12 mouse cellular contexts compared by ENCODE assay signal in genomic region chr17:28331241-28332112, GRCm38 (mm10). TPM values are rescaled to one million over a fixed set of nuclear protein-coding genes. Genes with fewer than 3 reads are reported as not detected.
DNase-seq lines count a peak whose midpoint lies in the region; ATAC-seq and TF ChIP-seq lines count a peak whose summit lies in the region.
"Had no signal": no experiment of that assay in that cellular context is flagged by ENCODE, and none has a peak within 500 bp of the region (broad histone marks: within the 10 kb centered on the region; RNA-seq: fewer than 3 reads in every experiment).

No protein-coding gene starts in this region.

- DNase-seq in heart, adult 8-10 months (ENCODE audit: low spot score): no peak
- DNase-seq in 3T3-L1 (ENCODE audit: low read depth, low spot score): peak; percentile 51
- peak; percentile 58 for DNase-seq in MEL (ENCODE audit: low read depth, low spot score)
- no peak for DNase-seq in adrenal gland, postnatal 36 days
- no peak for DNase-seq in ovary, adult 18-20 months (ENCODE audit: low spot score)
- DNase-seq in thymus, postnatal 4 days: no peak
- DNase-seq: lung, postnatal 36 days had no signal

- peak overlapping the region; percentile 8; the same call in 1 of the 2 replicates for H3K4me3 ChIP-seq in heart, embryonic 11.5 days (ENCODE audit: low read depth, low read length)
- peak overlapping the region in 1 of 2 experiments; percentile 96; a peak in 2 of 4 replicates for H3K4me3 ChIP-seq in MEL (ENCODE audit: control insufficient read depth in 1 of 2, insufficient read depth in 1 of 2, low read depth in 2 of 2, low read length in 2 of 2)
- H3K4me3 ChIP-seq in limb, embryonic 12.5 days (replicated peaks): no peak overlapping the region

- peak overlapping the region; percentile 29; the same call in 1 of the 2 replicates for H3K27ac ChIP-seq in heart, embryonic 11.5 days (ENCODE audit: low read depth, low read length)
- peak overlapping the region; percentile 11; the same call in 1 of the 2 replicates for H3K27ac ChIP-seq in MEL (ENCODE audit: control insufficient read depth, low read depth, low read length)
- H3K27ac ChIP-seq in limb, embryonic 12.5 days: peak overlapping the region; percentile 47; the same call in 1 of the 2 replicates
- H3K27ac ChIP-seq: hindbrain, postnatal 0 days had no signal

- 40% methylated on average over 5 of the region's 7 CpGs for WGBS in heart, embryonic 11.5 days (ENCODE audit: insufficient replicate concordance)
- 19% methylated on average over 7 of the region's 7 CpGs for WGBS in limb, embryonic 12.5 days

- peaks cover 24% of the 10 kb centered on the region for H3K79me2 ChIP-seq in MEL (ENCODE audit: control insufficient read depth, insufficient read depth, low read length, poor library complexity)

- no peak for TF ChIP-seq EP300 in MEL (IDR thresholded peaks at IDR 0.05; ENCODE audit: low read depth in 1 of 2, low read length in 2 of 2)

- TF ChIP-seq POLR2A in MEL (IDR thresholded peaks at IDR 0.05; ENCODE audit: control insufficient read depth in 1 of 2, insufficient read depth in 1 of 2, low read depth in 1 of 2, low read length in 2 of 2, poor library complexity in 1 of 2): peak; percentile 52 to 79; a peak in 3 of 4 replicates

- no peak for ATAC-seq in heart, embryonic 11.5 days (replicated peaks; ENCODE audit: insufficient number of reproducible peaks, low FRiP score, low TSS enrichment)
- no peak for ATAC-seq in limb, embryonic 12.5 days (ENCODE audit: insufficient number of reproducible peaks, insufficient read depth, low FRiP score, low TSS enrichment, low read depth)
- ATAC-seq: hindbrain, postnatal 0 days had no signal

- peaks cover 38% of the 10 kb centered on the region for H3K4me1 ChIP-seq in heart, embryonic 11.5 days (ENCODE audit: control insufficient read depth, insufficient read depth, low read length)
- H3K4me1 ChIP-seq in MEL (ENCODE audit: control insufficient read depth in 1 of 2, insufficient read depth in 2 of 2, low read length in 2 of 2): peaks cover 0 to 8% of the 10 kb centered on the region in 2 experiments; a peak in 1 of 4 replicates
- peaks cover 67% of the 10 kb centered on the region for H3K4me1 ChIP-seq in limb, embryonic 12.5 days (replicated peaks)

- peak overlapping the region; percentile 11; the same call in 1 of the 2 replicates for H3K4me2 ChIP-seq in heart, embryonic 11.5 days
- H3K4me2 ChIP-seq in limb, embryonic 12.5 days: no peak overlapping the region

- no peak for TF ChIP-seq CTCF in MEL (IDR thresholded peaks at IDR 0.05 in 2 of 3, conservative IDR thresholded peaks at IDR 0.05 in 1 of 3; ENCODE audit: control insufficient read depth in 1 of 3, insufficient read depth in 1 of 3, low read depth in 2 of 3, low read length in 3 of 3, poor library complexity in 1 of 3, severe bottlenecking in 1 of 3)

- TF ChIP-seq RAD21 in MEL (IDR thresholded peaks at IDR 0.05; ENCODE audit: low read depth, low read length): no peak

- H3K9me3 ChIP-seq in heart, embryonic 11.5 days (replicated peaks; ENCODE audit: control insufficient read depth, low read length): no peaks in the 10 kb centered on the region
- H3K9me3 ChIP-seq in MEL (replicated peaks; ENCODE audit: insufficient read depth, low read length): no peaks in the 10 kb centered on the region
- H3K9me3 ChIP-seq in limb, embryonic 12.5 days: no peaks in the 10 kb centered on the region

- H3K9ac ChIP-seq in heart, embryonic 11.5 days (ENCODE audit: low read depth, low read length): no peak overlapping the region
- peak overlapping the region; percentile 99 for H3K9ac ChIP-seq in MEL (ENCODE audit: control insufficient read depth, low read depth, low read length, poor library complexity, severe bottlenecking)
- no peak overlapping the region for H3K9ac ChIP-seq in limb, embryonic 12.5 days (replicated peaks)

- H3K27me3 ChIP-seq in heart, embryonic 11.5 days (ENCODE audit: control insufficient read depth, insufficient read depth, low read length): no peaks in the 10 kb centered on the region
- no peaks in the 10 kb centered on the region for H3K27me3 ChIP-seq in MEL (ENCODE audit: control insufficient read depth in 1 of 2, insufficient read depth in 2 of 2, low read length in 2 of 2)
- no peaks in the 10 kb centered on the region for H3K27me3 ChIP-seq in limb, embryonic 12.5 days

- peaks cover 21% of the 10 kb centered on the region for H3K36me3 ChIP-seq in heart, embryonic 11.5 days (ENCODE audit: control insufficient read depth, insufficient read depth, low read length)
- peaks cover 4 to 5% of the 10 kb centered on the region in 2 experiments; a peak in 3 of 4 replicates for H3K36me3 ChIP-seq in MEL (ENCODE audit: control insufficient read depth in 1 of 2, insufficient read depth in 2 of 2, low read length in 2 of 2)
- peaks cover 73% of the 10 kb centered on the region for H3K36me3 ChIP-seq in limb, embryonic 12.5 days

TF ChIP-seq in MEL, 35 proteins besides CTCF, POLR2A, EP300 and RAD21:
- no peak for TF ChIP-seq ZC3H11A (IDR thresholded peaks at IDR 0.05; ENCODE audit: low read depth, low read length)
- TF ChIP-seq ZKSCAN1 (IDR thresholded peaks at IDR 0.05; ENCODE audit: low read depth, low read length): no peak
- no peak for TF ChIP-seq TAL1 (IDR thresholded peaks at IDR 0.05; ENCODE audit: low read length)
- peak; percentile 98 for TF ChIP-seq POLR2AphosphoS2 (IDR thresholded peaks at IDR 0.05; ENCODE audit: low read length)
- no peak for TF ChIP-seq UBTF (IDR thresholded peaks at IDR 0.05; ENCODE audit: borderline replicate concordance, insufficient read depth, low read depth, low read length)
- TF ChIP-seq RCOR1 (IDR thresholded peaks at IDR 0.05; ENCODE audit: low read depth, low read length): no peak
- 0 out of 2 replicates have a peak, but pooled peaks have one; percentile 8 for TF ChIP-seq ETS1 (IDR thresholded peaks at IDR 0.05; ENCODE audit: low read depth, low read length)
- peak; percentile 89 for TF ChIP-seq ZMIZ1 (IDR thresholded peaks at IDR 0.05; ENCODE audit: low read depth, low read length)
- no peak for TF ChIP-seq NRF1 (IDR thresholded peaks at IDR 0.05; ENCODE audit: insufficient read depth, low read depth, low read length, poor library complexity, severe bottlenecking)
- TF ChIP-seq GABPA (IDR thresholded peaks at IDR 0.05; ENCODE audit: low read depth, low read length): no peak
- TF ChIP-seq MAX (IDR thresholded peaks at IDR 0.05; ENCODE audit: low read length): no peak
- TF ChIP-seq CHD2 (IDR thresholded peaks at IDR 0.05; ENCODE audit: low read length): peak; percentile 63
- TF ChIP-seq ELF1 (IDR thresholded peaks at IDR 0.05; ENCODE audit: low read depth, low read length): no peak
- peak; percentile 13; the same call in 1 of the 2 replicates for TF ChIP-seq SMC3 (IDR thresholded peaks at IDR 0.05; ENCODE audit: low read depth, low read length)

RNA-seq across cellular contexts. Expression of gene Rpl10a, which starts 3.2 kb away (rescaled TPM):
- polyA plus RNA-seq in heart, embryonic 11.5 days (2014; fragmentation: Nextera tagmentation; extraction: Ambion mirVana): 408 and 446 TPM in 2 replicates
- total RNA-seq in heart, adult 8-10 months (2022): 100 to 1,000 TPM; 377 to 423 (median 382) TPM
- total RNA-seq in MEL (2012; rRNA removed): 2,803 and 2,872 TPM in 2 replicates
- polyA plus RNA-seq in MEL (2012; ENCODE audit: insufficient read depth in 1 of 2, insufficient read length in 2 of 2, low read depth in 1 of 2, low replicate concordance in 2 of 2, missing spikeins in 1 of 2): 1,000 to 10,000 TPM in 1 of 2 experiments, not detected in 1; 2,044 TPM
- 535 and 537 TPM in 2 replicates for polyA plus RNA-seq in limb, embryonic 12.5 days (2016; fragmentation: Nextera tagmentation; extraction: Ambion mirVana)
- 100 to 1,000 TPM; 847 to 904 TPM for total RNA-seq in adrenal gland, postnatal 36 days (2021)

RNA-seq across cellular contexts. Expression of gene Fance, which starts 18.2 kb away (rescaled TPM):
- polyA plus RNA-seq in heart, embryonic 11.5 days (2014; fragmentation: Nextera tagmentation; extraction: Ambion mirVana): 15.3 and 17.3 TPM in 2 replicates
- 10 to 100 TPM in 3 of 4 experiments, 1 to 10 TPM in 1; 9.2 to 15.2 (median 12.3) TPM for total RNA-seq in heart, adult 8-10 months (2022)
- total RNA-seq in MEL (2012; rRNA removed): 46.0 and 51.2 TPM in 2 replicates
- polyA plus RNA-seq in MEL (2012; ENCODE audit: insufficient read depth in 1 of 2, insufficient read length in 2 of 2, low read depth in 1 of 2, low replicate concordance in 2 of 2, missing spikeins in 1 of 2): 100 to 1,000 TPM; 105 to 382 TPM
- 36.5 and 44.5 TPM in 2 replicates for polyA plus RNA-seq in limb, embryonic 12.5 days (2016; fragmentation: Nextera tagmentation; extraction: Ambion mirVana)
- 10 to 100 TPM; 23.5 to 23.7 TPM for total RNA-seq in adrenal gland, postnatal 36 days (2021)

RNA-seq across cellular contexts. Expression of gene Tead3, which starts 19.1 kb away (rescaled TPM):
- 6.5 and 7.5 TPM in 2 replicates for polyA plus RNA-seq in heart, embryonic 11.5 days (2014; fragmentation: Nextera tagmentation; extraction: Ambion mirVana)
- 10 to 100 TPM in 3 of 4 experiments, 1 to 10 TPM in 1; 8.4 to 15.6 (median 11.7) TPM for total RNA-seq in heart, adult 8-10 months (2022)
- total RNA-seq in MEL (2012; rRNA removed): 0.46 and 0.73 TPM in 2 replicates
- polyA plus RNA-seq in MEL (2012; ENCODE audit: insufficient read depth in 1 of 2, insufficient read length in 2 of 2, low read depth in 1 of 2, low replicate concordance in 2 of 2, missing spikeins in 1 of 2): 1 to 10 TPM in 1 of 2 experiments, not detected in 1; 4.1 TPM
- 11.3 and 13.2 TPM in 2 replicates for polyA plus RNA-seq in limb, embryonic 12.5 days (2016; fragmentation: Nextera tagmentation; extraction: Ambion mirVana)
- total RNA-seq in adrenal gland, postnatal 36 days (2021): 10 to 100 TPM; 10.0 to 10.1 TPM

RNA-seq across cellular contexts. Expression of gene Tulp1, which starts 33.5 kb away (rescaled TPM):
- 2.9 and 5.0 TPM in 2 replicates for polyA plus RNA-seq in heart, embryonic 11.5 days (2014; fragmentation: Nextera tagmentation; extraction: Ambion mirVana)
- total RNA-seq in heart, adult 8-10 months (2022): not detected
- total RNA-seq in MEL (2012; rRNA removed): 0.23 and 0.49 TPM in 2 replicates
- polyA plus RNA-seq in MEL (2012; ENCODE audit: insufficient read depth in 1 of 2, insufficient read length in 2 of 2, low read depth in 1 of 2, low replicate concordance in 2 of 2, missing spikeins in 1 of 2): 1 to 10 TPM in 1 of 2 experiments, not detected in 1; 2.4 TPM
- 6.3 and 8.6 TPM in 2 replicates for polyA plus RNA-seq in limb, embryonic 12.5 days (2016; fragmentation: Nextera tagmentation; extraction: Ambion mirVana)
- total RNA-seq in adrenal gland, postnatal 36 days (2021): under 1 TPM in 1 of 2 experiments, not detected in 1; 0.43 TPM
- total RNA-seq: hindbrain, postnatal 0 days; layer of hippocampus, postnatal 25 days had no signal
- polyA plus RNA-seq: frontal cortex, adult 2 months had no signal

Comparison
In these comparisons a context has a peak if more than half of its experiments do, and no peak if none do; other contexts are left out.
1. DNase-seq: peak in 3T3-L1 (single experiment) and MEL (single experiment); none in heart, adult 8-10 months (single experiment), adrenal gland, postnatal 36 days (0 of 2), ovary, adult 18-20 months (single experiment) and thymus, postnatal 4 days (single experiment).
2. Peak in every context shown above with its lines, with median percentiles within 50 percentile points of each other: H3K27ac ChIP-seq.